Mouse (Mus musculus) embryonic facial prominence, embryonic 11.5 days (tissue): ENCODE results near the gene Phactr4. TPM values are rescaled to one million over a fixed set of nuclear protein-coding genes. Genes with fewer than 3 reads are reported as not detected.

Experiments
- ATAC-seq: fragments of 200-750 bp; cut with Nextera tagmentation; replicated peaks from 2 replicates; pipeline ENCODE4 v1.8.0; 2017; ENCODE audit warnings: low read depth; ENCODE audit not compliant: insufficient number of reproducible peaks, low FRiP score, low TSS enrichment
- DNase-seq: peaks from one replicate; pipeline ENCODE4 v3.0.0-alpha.2; 2015; ENCODE audit warnings: low spot score
- H3K27ac ChIP-seq: fragments of 300-500 bp; sonication (generic); replicated peaks from 2 replicates; pipeline ENCODE4 v1.5.1; 2014; ENCODE audit warnings: mild to moderate bottlenecking, low read depth, low read length, control low read depth
- H3K27me3 ChIP-seq: fragments of 300-500 bp; sonication (generic); 2 replicates; pipeline ENCODE4 v1.6.1; 2014; ENCODE audit warnings: mild to moderate bottlenecking, low read length, moderate library complexity, mixed read lengths; ENCODE audit not compliant: control insufficient read depth, insufficient read depth
- H3K36me3 ChIP-seq: fragments of 300-500 bp; sonication (generic); replicated peaks from 2 replicates; pipeline ENCODE4 v1.6.1; 2014; ENCODE audit warnings: low read depth, mild to moderate bottlenecking, low read length, moderate library complexity, mixed read lengths; ENCODE audit not compliant: control insufficient read depth, insufficient read depth
- H3K4me1 ChIP-seq: fragments of 300-500 bp; sonication (generic); 2 replicates; pipeline ENCODE4 v1.6.1; 2014; ENCODE audit warnings: low read length, mixed read lengths; ENCODE audit not compliant: control insufficient read depth, insufficient read depth
- H3K4me2 ChIP-seq: fragments of 300-500 bp; sonication (generic); 2 replicates; pipeline ENCODE4 v1.6.1; 2014; ENCODE audit warnings: low read depth, mild to moderate bottlenecking, control low read depth, low read length, moderate library complexity
- H3K4me3 ChIP-seq: fragments of 300-500 bp; sonication (generic); 2 replicates; pipeline ENCODE4 v1.5.1; 2014; ENCODE audit warnings: low read depth, low read length, control low read depth
- H3K9ac ChIP-seq: fragments of 300-500 bp; sonication (generic); replicated peaks from 2 replicates; pipeline ENCODE4 v1.6.1; 2014; ENCODE audit warnings: mild to moderate bottlenecking, control low read depth, low read length
- H3K9me3 ChIP-seq: fragments of 300-500 bp; sonication (generic); replicated peaks from 2 replicates; pipeline ENCODE4 v1.6.1; 2016; ENCODE audit warnings: mild to moderate bottlenecking, low read length, inconsistent platforms, mixed read lengths; ENCODE audit not compliant: control insufficient read depth
- WGBS: fragments of 180-500 bp; shearing (Covaris S2); extraction: QIAGEN DNeasy Blood & Tissue Kit; methylation state at CpG from one replicate; pipeline ENCODE4 v1.1.7; 2014; 5-methylcytosine and 5-hydroxymethylcytosine counted together
- polyA plus RNA-seq: library from polyadenylated mRNA; unstranded; fragments of >200 nt; fragmentation: Nextera tagmentation; extraction: Ambion mirVana; gene quantifications from 2 replicates; pipeline ENCODE4 v1.2.1, GENCODE M21; 2014

The Phactr4 gene
- polyA plus RNA-seq, 1 experiment from 2014 or later: 23.1 TPM

GRCm38 (mm10) chr4:132397120-132397519 is 25.2 kb downstream of the Phactr4 start:
- WGBS: 86% methylated on average over 3 of the region's 3 CpGs

GRCm38 (mm10) chr4:132396251-132396650 is 26.0 kb downstream of the Phactr4 start:
- no peak for ATAC-seq
- no peak for DNase-seq
- H3K27me3 ChIP-seq: no peaks in the 10 kb centered on the region
- no peaks in the 10 kb centered on the region for H3K4me1 ChIP-seq
- WGBS: 96% methylated on average over 7 of the region's 7 CpGs
- H3K4me3 ChIP-seq: no peak overlapping the region
- no peaks in the 10 kb centered on the region for H3K9me3 ChIP-seq
- H3K9ac ChIP-seq: no peak overlapping the region
- H3K27ac ChIP-seq: no peak overlapping the region
- no peaks in the 10 kb centered on the region for H3K36me3 ChIP-seq
- H3K4me2 ChIP-seq: no peak overlapping the region

More at GRCm38 (mm10) chr4:132397120-132397519, 25.2 kb downstream of the Phactr4 start:
- H3K27me3 ChIP-seq: no peaks in the 10 kb centered on the region
- H3K4me1 ChIP-seq: no peaks in the 10 kb centered on the region
- H3K9me3 ChIP-seq: no peaks in the 10 kb centered on the region
- no peak overlapping the region for H3K27ac ChIP-seq
- H3K9ac ChIP-seq: no peak overlapping the region
- no peak overlapping the region for H3K4me3 ChIP-seq
- H3K4me2 ChIP-seq: no peak overlapping the region
- no peaks in the 10 kb centered on the region for H3K36me3 ChIP-seq
- ATAC-seq (no peak), DNase-seq (no peak)

GRCm38 (mm10) chr4:132391063-132391740 is 31.1 kb downstream of the Phactr4 start:
- Histone ChIP-seq H3K4me1 (no peaks in the 10 kb centered on the region), H3K36me3 (no peaks in the 10 kb centered on the region), H3K9ac (no peak overlapping the region), H3K4me3 (no peak overlapping the region), H3K4me2 (no peak overlapping the region), H3K27me3 (no peaks in the 10 kb centered on the region), H3K27ac (no peak overlapping the region), H3K9me3 (no peaks in the 10 kb centered on the region)
- DNase-seq: no peak
- ATAC-seq: no peak
- WGBS: 92% methylated on average over 8 of the region's 8 CpGs

- DNase-seq (no peak), ATAC-seq (no peak)
- WGBS: 89% methylated on average over 4 of the region's 4 CpGs
- Histone ChIP-seq H3K27ac (no peak overlapping the region), H3K27me3 (no peaks in the 10 kb centered on the region), H3K4me1 (no peaks in the 10 kb centered on the region), H3K9ac (no peak overlapping the region), H3K36me3 (no peaks in the 10 kb centered on the region), H3K4me3 (no peak overlapping the region), H3K9me3 (no peaks in the 10 kb centered on the region), H3K4me2 (no peak overlapping the region)
These were observed 33.0 kb downstream of the Phactr4 start for GRCm38 (mm10) chr4:132389302-132389701.

GRCm38 (mm10) chr4:132387617-132388016 is 34.7 kb downstream of the Phactr4 start:
- Histone ChIP-seq H3K27me3 (no peaks in the 10 kb centered on the region), H3K36me3 (no peaks in the 10 kb centered on the region), H3K4me3 (no peak overlapping the region), H3K4me2 (no peak overlapping the region), H3K9me3 (no peaks in the 10 kb centered on the region), H3K27ac (no peak overlapping the region), H3K4me1 (no peaks in the 10 kb centered on the region), H3K9ac (no peak overlapping the region)
- 84% methylated on average over 5 of the region's 5 CpGs for WGBS
- ATAC-seq: no peak
- DNase-seq: no peak

- Histone ChIP-seq H3K4me2 (no peak overlapping the region), H3K27ac (no peak overlapping the region), H3K9ac (no peak overlapping the region), H3K4me3 (no peak overlapping the region), H3K36me3 (no peaks in the 10 kb centered on the region), H3K27me3 (no peaks in the 10 kb centered on the region), H3K9me3 (no peaks in the 10 kb centered on the region), H3K4me1 (no peaks in the 10 kb centered on the region)
- DNase-seq: no peak
- ATAC-seq: no peak
- 91% methylated on average over 7 of the region's 7 CpGs for WGBS
These were observed 35.4 kb downstream of the Phactr4 start for GRCm38 (mm10) chr4:132386846-132387245.

- Histone ChIP-seq H3K4me1 (no peaks in the 10 kb centered on the region), H3K27ac (no peak overlapping the region), H3K4me2 (no peak overlapping the region), H3K9ac (no peak overlapping the region), H3K27me3 (no peaks in the 10 kb centered on the region), H3K36me3 (no peaks in the 10 kb centered on the region), H3K4me3 (no peak overlapping the region), H3K9me3 (no peaks in the 10 kb centered on the region)
- no peak for ATAC-seq
- WGBS: 84% methylated on average over 8 of the region's 8 CpGs
- no peak for DNase-seq
These were observed 36.4 kb downstream of the Phactr4 start for GRCm38 (mm10) chr4:132385771-132386410.

- H3K4me3 ChIP-seq: no peak overlapping the region
- no peak overlapping the region for H3K9ac ChIP-seq
- 87% methylated on average over 3 of the region's 3 CpGs for WGBS
- ATAC-seq (no peak), DNase-seq (no peak)
- H3K9me3 ChIP-seq: no peaks in the 10 kb centered on the region
- H3K27me3 ChIP-seq: no peaks in the 10 kb centered on the region
- no peaks in the 10 kb centered on the region for H3K4me1 ChIP-seq
- H3K4me2 ChIP-seq: no peak overlapping the region
- H3K27ac ChIP-seq: no peak overlapping the region
- H3K36me3 ChIP-seq: no peaks in the 10 kb centered on the region
These were observed 38.8 kb downstream of the Phactr4 start for GRCm38 (mm10) chr4:132383455-132383854.
